Mouse (Mus musculus) testis, adult 2 months (tissue): ENCODE measurements around the gene Cst13.

Experiments
- CTCF ChIP-seq: fragments of 200-500 bp; IDR thresholded peaks from 2 replicates; pipeline ENCODE4 v1.5.1; 2012; ENCODE audit warnings: low read depth, mild to moderate bottlenecking, inconsistent platforms, low read length, moderate library complexity; ENCODE audit not compliant: control insufficient read depth, insufficient read depth, insufficient replicate concordance
- POLR2A ChIP-seq: fragments of 200-500 bp; IDR thresholded peaks from 2 replicates; pipeline ENCODE4 v1.6.1; 2012; ENCODE audit warnings: low read depth, mild to moderate bottlenecking, inconsistent platforms, low read length, moderate library complexity; ENCODE audit not compliant: control insufficient read depth

GRCm38 (mm10) chr2:148834912-148835311 lies 15.0 kb downstream of the Cst13 start, which contains the start of gene Cst9:
- TF ChIP-seq CTCF, result no peak
- TF ChIP-seq POLR2A, result no peak
